Mouse (Mus musculus) forebrain, embryonic 10.5 days (tissue): ENCODE results near the gene Fam168a. TPM values are rescaled to one million over a fixed set of nuclear protein-coding genes. Genes with fewer than 3 reads are reported as not detected.
"Not testable (repeated sequence)": the region's sequence is repeated elsewhere in the genome, so short reads cannot be mapped to it uniquely, and the experiment has no call there.

Source experiments
- DNase-seq: peaks from one replicate; pipeline ENCODE4 v3.0.0-alpha.2; 2017; ENCODE audit warnings: low spot score; ENCODE audit errors: extremely low spot score
- H3K27ac ChIP-seq: fragments of 300-500 bp; sonication (generic); 2 replicates; pipeline ENCODE4 v1.5.1; 2016; ENCODE audit warnings: mild to moderate bottlenecking
- H3K27me3 ChIP-seq: fragments of 300-500 bp; sonication (generic); 2 replicates; pipeline ENCODE4 v1.6.1; 2016; ENCODE audit warnings: mild to moderate bottlenecking; ENCODE audit not compliant: poor library complexity, severe bottlenecking
- H3K36me3 ChIP-seq: fragments of 300-500 bp; sonication (generic); replicated peaks from 2 replicates; pipeline ENCODE4 v1.6.1; 2016; ENCODE audit warnings: mild to moderate bottlenecking, moderate library complexity
- H3K4me1 ChIP-seq: fragments of 300-500 bp; sonication (generic); 2 replicates; pipeline ENCODE4 v1.6.1; 2016
- H3K4me3 ChIP-seq: fragments of 300-500 bp; sonication (generic); 2 replicates; pipeline ENCODE4 v1.5.1; 2016; ENCODE audit warnings: mild to moderate bottlenecking, moderate library complexity
- H3K9me3 ChIP-seq: fragments of 300-500 bp; sonication (generic); 2 replicates; pipeline ENCODE4 v1.6.1; 2016; ENCODE audit warnings: mild to moderate bottlenecking, moderate library complexity
- WGBS: fragments of 180-500 bp; shearing (Covaris S2); methylation state at CpG from one replicate; pipeline ENCODE4 v1.1.7; 2016; 5-methylcytosine and 5-hydroxymethylcytosine counted together
- polyA plus RNA-seq: library from polyadenylated mRNA; unstranded; fragments of >200 nt; fragmentation: Nextera tagmentation; extraction: Ambion mirVana; gene quantifications from 2 replicates; pipeline ENCODE4 v1.2.1, GENCODE M21; 2016

Fam168a gene
- polyA plus RNA-seq, 1 experiment from 2014 or later, result 35.8 TPM

- H3K4me3 ChIP-seq, result peak overlapping the region; percentile 22
- peak; percentile 38 for DNase-seq
- H3K27ac ChIP-seq, result peak overlapping the region; percentile 79
These were observed 17.2 kb downstream of the Fam168a start for GRCm38 (mm10) chr7:100723453-100724294.

DNA sequence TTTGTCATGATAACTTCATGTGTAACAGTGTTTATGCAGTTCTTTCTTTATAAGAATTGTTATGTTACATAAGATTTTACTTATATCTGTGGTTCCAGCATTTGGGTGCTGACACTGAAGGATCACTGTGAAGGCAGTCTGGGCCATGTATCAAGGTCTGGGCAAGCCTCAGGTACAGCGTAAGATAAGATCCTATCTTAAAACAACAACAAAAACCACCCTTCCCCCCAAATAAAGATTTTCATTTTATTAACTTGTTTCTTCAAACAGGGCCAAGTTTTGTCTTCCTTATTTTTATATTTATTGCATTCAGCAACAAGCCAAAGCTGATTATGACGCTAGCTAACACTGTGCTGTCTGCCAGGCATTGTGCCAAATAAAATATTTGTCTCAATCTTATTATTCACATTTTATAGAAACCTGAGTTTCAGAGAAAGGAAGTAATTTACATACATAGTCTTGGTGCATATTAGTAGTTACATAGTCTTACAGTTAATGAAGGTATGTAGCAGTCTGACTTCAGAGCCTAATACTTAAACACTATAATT is 21.2 kb downstream of the Fam168a start:
- WGBS, result 98% methylated on average over 2 of the region's 2 CpGs
- Histone ChIP-seq H3K27ac (no peak overlapping the region), H3K27me3 (no peaks in the 10 kb centered on the region), H3K36me3 (no peaks in the 10 kb centered on the region), H3K4me1 (peaks cover 31% of the 10 kb centered on the region), H3K4me3 (no peak overlapping the region), H3K9me3 (no peaks in the 10 kb centered on the region)
- no peak for DNase-seq

More at GRCm38 (mm10) chr7:100723453-100724294, 17.2 kb downstream of the Fam168a start:
- no peaks in the 10 kb centered on the region for H3K9me3 ChIP-seq
- peaks cover 39% of the 10 kb centered on the region for H3K4me1 ChIP-seq
- H3K27me3 ChIP-seq, result no peaks in the 10 kb centered on the region
- no peaks in the 10 kb centered on the region for H3K36me3 ChIP-seq
- 15% methylated on average over 12 of the region's 12 CpGs for WGBS

DNA sequence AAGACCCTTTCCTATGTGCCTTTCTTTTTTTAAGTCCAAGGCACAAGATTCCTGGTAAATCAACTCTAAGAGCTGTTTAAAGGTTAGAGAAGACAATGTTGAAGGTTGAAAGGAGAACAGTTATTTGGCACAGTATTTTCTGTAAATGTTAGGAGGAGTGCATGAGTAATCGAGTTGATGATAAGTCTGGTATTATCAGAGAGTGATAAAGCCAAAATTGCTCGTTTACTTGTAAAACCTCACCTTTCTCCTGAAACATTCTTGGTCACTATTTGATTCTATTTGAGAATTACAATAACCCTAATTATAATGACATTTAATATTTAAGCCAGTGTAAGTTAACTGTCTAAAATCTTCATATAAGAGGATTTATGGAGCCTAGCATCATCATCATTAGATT is 23.3 kb downstream of the Fam168a start:
- Histone ChIP-seq H3K9me3 (no peaks in the 10 kb centered on the region), H3K27ac (no peak overlapping the region), H3K27me3 (no peaks in the 10 kb centered on the region), H3K4me1 (peaks cover 25% of the 10 kb centered on the region), H3K36me3 (no peaks in the 10 kb centered on the region), H3K4me3 (no peak overlapping the region)
- no peak for DNase-seq
- 93% methylated on average over 2 of the region's 2 CpGs for WGBS

- no peaks in the 10 kb centered on the region for H3K9me3 ChIP-seq
- H3K27ac ChIP-seq, result no peak overlapping the region
- no peak overlapping the region for H3K4me3 ChIP-seq
- no peaks in the 10 kb centered on the region; the same call in 1 of the 2 replicates for H3K36me3 ChIP-seq
- H3K27me3 ChIP-seq, result no peaks in the 10 kb centered on the region
- 75% methylated on average over 6 of the region's 6 CpGs for WGBS
- H3K4me1 ChIP-seq, result peaks cover 22% of the 10 kb centered on the region
- DNase-seq, result no peak
These were observed 26.1 kb downstream of the Fam168a start for GRCm38 (mm10) chr7:100732341-100733050.

DNA sequence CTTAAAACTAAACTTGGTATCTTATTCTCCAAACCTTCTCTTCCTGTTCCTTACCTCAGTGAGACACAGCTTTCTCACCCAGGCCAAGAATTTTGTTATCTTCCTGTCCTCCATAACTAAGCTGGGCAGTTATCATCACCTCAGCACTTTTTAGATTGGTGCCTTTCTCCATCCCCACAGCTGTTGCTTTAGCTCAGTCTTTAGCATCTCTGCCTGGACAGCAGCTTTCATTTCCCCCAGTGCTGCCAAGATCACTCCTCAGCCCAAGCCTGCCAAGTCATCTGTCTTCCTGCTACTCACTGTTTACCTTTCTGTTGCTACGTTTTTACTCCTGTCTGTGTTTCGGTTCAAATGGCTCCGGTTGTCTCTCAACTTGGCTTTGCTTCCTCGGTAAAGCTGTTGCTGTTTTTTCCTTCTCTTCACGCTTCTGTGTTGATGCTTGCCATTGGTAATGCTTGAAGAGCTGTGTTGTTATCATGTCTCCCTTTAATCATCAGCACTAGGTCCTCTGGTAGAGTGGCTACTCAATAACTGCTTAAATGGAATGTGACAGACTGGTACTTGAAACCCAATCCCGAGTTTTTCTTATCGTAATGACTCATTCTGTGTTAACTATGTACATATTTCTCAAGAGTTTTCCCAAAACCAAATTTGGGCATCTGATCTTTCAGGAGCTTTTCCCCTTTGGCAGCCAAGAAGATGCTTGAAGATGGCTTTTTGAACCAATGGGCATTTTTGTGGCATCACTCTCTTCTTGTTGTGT is 26.8 kb downstream of the Fam168a start:
- Histone ChIP-seq H3K4me3 (no peak overlapping the region), H3K27me3 (no peaks in the 10 kb centered on the region), H3K36me3 (no peaks in the 10 kb centered on the region; the same call in 1 of the 2 replicates), H3K4me1 (peaks cover 22% of the 10 kb centered on the region), H3K27ac (no peak overlapping the region), H3K9me3 (no peaks in the 10 kb centered on the region)
- DNase-seq, result no peak
- 81% methylated on average over 7 of the region's 7 CpGs for WGBS

DNA sequence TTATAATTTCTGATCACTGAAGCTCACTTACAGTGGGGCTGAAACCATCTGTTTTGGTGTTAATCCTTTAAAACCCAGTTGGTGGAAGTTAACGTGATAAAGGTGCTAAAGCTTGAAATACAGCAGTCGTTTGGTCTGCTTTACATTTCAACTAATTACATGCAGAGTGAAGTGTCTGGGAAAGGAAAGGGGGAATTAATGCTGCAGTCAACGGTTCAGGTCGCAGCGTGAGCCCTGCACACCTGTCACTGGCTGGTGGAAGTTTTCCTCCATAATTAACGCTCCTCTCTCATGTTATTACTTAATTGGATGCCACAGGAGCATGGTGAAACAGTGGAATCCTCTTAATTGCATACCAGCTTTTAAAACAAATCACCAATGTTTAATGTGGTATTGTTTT is 27.8 kb downstream of the Fam168a start:
- Histone ChIP-seq H3K9me3 (no peaks in the 10 kb centered on the region), H3K27ac (no peak overlapping the region), H3K27me3 (no peaks in the 10 kb centered on the region), H3K36me3 (no peaks in the 10 kb centered on the region; the same call in 1 of the 2 replicates), H3K4me3 (no peak overlapping the region), H3K4me1 (peaks cover 22% of the 10 kb centered on the region)
- WGBS, result 49% methylated on average over 6 of the region's 6 CpGs
- DNase-seq, result no peak

GRCm38 (mm10) chr7:100734905-100735304 is 28.5 kb downstream of the Fam168a start:
- not testable (repeated sequence) for H3K36me3 ChIP-seq, H3K4me3 ChIP-seq, DNase-seq, H3K27ac ChIP-seq, H3K27me3 ChIP-seq, H3K9me3 ChIP-seq
- H3K4me1 ChIP-seq, result peaks cover 22% of the 10 kb centered on the region
- WGBS, result 93% methylated on average over 2 of the region's 2 CpGs

- 89% methylated on average over 3 of the region's 3 CpGs for WGBS
- Histone ChIP-seq H3K4me1 (peaks cover 19% of the 10 kb centered on the region), H3K27me3 (no peaks in the 10 kb centered on the region), H3K4me3 (no peak overlapping the region), H3K36me3 (no peaks in the 10 kb centered on the region; the same call in 1 of the 2 replicates), H3K27ac (no peak overlapping the region), H3K9me3 (no peaks in the 10 kb centered on the region)
- no peak for DNase-seq
These were observed 29.7 kb downstream of the Fam168a start for GRCm38 (mm10) chr7:100736131-100736530.

- Histone ChIP-seq H3K36me3 (no peaks in the 10 kb centered on the region), H3K27ac (no peak overlapping the region), H3K4me1 (no peaks in the 10 kb centered on the region), H3K27me3 (no peaks in the 10 kb centered on the region), H3K4me3 (no peak overlapping the region), H3K9me3 (no peaks in the 10 kb centered on the region)
- no peak for DNase-seq
- 93% methylated on average over 2 of the region's 2 CpGs for WGBS
These were observed 37.9 kb downstream of the Fam168a start for GRCm38 (mm10) chr7:100744372-100744771.

- no peak overlapping the region for H3K27ac ChIP-seq
- H3K36me3 ChIP-seq, result no peaks in the 10 kb centered on the region
- WGBS, result 94% methylated on average over 2 of the region's 2 CpGs
- no peaks in the 10 kb centered on the region for H3K27me3 ChIP-seq
- no peak overlapping the region for H3K4me3 ChIP-seq
- H3K4me1 ChIP-seq, result no peaks in the 10 kb centered on the region
- no peak for DNase-seq
- no peaks in the 10 kb centered on the region for H3K9me3 ChIP-seq
These were observed 43.7 kb downstream of the Fam168a start for GRCm38 (mm10) chr7:100750101-100750500.

GRCm38 (mm10) chr7:100758718-100759117 is 52.3 kb downstream of the Fam168a start:
- 94% methylated on average over 7 of the region's 7 CpGs for WGBS
- H3K36me3 ChIP-seq, result peaks cover 18% of the 10 kb centered on the region
- DNase-seq, result no peak
- H3K27ac ChIP-seq, result no peak overlapping the region
- H3K9me3 ChIP-seq, result peaks cover 4% of the 10 kb centered on the region; the same call in 1 of the 2 replicates
- H3K4me1 ChIP-seq, result no peaks in the 10 kb centered on the region
- no peak overlapping the region for H3K4me3 ChIP-seq
- no peaks in the 10 kb centered on the region for H3K27me3 ChIP-seq

DNA sequence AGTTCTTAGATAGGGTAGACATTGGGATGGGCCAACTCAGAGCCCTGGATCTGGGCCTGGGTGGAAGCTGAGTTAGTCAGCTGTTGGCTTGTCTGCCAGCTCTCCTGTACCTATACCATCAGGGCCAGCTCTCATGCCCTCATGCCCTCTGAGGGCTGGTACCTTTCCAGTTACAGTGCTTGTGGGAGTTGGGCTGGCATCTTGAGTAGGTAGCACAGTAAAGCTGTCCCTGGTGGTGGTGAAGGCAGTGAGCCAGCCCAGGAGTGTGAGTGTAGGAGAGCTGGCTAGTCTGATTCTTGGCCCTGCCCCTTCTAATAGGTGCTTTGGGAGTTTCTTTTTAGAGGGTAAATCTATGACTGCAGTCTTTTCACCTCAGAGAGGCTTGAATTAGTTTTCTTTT is 56.3 kb downstream of the Fam168a start:
- Histone ChIP-seq H3K4me3 (no peak overlapping the region), H3K4me1 (peaks cover 12% of the 10 kb centered on the region), H3K27ac (no peak overlapping the region), H3K36me3 (peaks cover 13% of the 10 kb centered on the region), H3K9me3 (peaks cover 2% of the 10 kb centered on the region; the same call in 1 of the 2 replicates), H3K27me3 (no peaks in the 10 kb centered on the region)
- DNase-seq, result no peak
